Mouse (Mus musculus): ENCODE measurements around the gene Gprc5c. TPM values are rescaled to one million over a fixed set of nuclear protein-coding genes. Genes with fewer than 3 reads are reported as not detected.
A peak's percentile ranks its signal among the peaks of the same experiment; 100 is the strongest.

Gprc5c gene
- 10 to 100 TPM; 45.4 to 82.1 TPM for total RNA-seq (2021)
- long read RNA-seq, experiment 1, transcript Gprc5c-202 (5 exons, 3,667 nt), result major isoform, 13 of 44 reads
- long read RNA-seq, experiment 1, partial matches to known transcripts, result 18 of 44 reads
- long read RNA-seq, experiment 1, other reads (novel, unspliced or antisense), result 9 of 44 reads
- long read RNA-seq, experiment 2, transcript Gprc5c-202 (5 exons, 3,667 nt), result major isoform, 23 of 100 reads
- long read RNA-seq, experiment 2, transcript Gprc5c-208 (4 exons, 1,809 nt), result minor isoform, 16 of 100 reads
- long read RNA-seq, experiment 2, partial matches to known transcripts, result 34 of 100 reads
- long read RNA-seq, experiment 2, other reads (novel, unspliced or antisense), result 26 of 100 reads

DNA sequence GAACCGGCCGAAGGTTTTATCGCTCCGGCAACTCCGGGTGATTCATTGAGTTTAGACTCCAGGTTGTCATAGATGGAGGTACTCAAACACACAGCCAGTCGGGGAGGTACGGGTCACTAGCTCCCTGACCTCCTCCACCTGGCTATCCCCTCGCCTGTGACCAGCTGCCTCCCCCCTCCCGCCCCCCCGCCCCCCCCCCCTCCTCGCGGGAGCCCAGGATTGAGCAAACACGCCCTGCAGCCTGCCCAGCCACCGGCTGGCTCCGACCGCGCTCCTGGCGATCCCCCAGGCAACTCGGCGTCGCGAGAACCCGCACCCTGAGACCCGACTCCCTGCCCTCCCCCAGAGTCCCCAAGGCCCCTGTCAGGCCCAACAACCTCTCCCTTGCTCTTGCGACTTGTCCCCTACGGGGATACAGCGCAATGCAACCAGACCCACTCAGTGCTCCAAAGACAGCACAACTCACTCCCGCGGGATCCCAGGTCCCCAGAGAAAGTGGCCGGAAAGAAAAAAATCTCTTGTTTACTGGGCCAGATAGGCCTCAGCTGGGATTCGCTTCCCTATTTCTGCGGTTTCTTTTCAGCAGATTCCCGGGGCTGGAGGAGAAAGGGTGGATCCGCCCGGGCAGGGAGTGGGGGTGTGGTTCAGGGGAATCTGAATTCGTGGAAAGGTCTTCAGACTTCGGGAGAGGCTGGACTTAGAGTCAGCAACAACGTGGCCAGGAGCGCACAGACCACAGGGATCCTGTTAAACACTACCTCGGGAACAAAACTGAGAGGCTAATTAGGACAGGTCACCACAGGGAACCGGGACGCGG is at the start of gene Gprc5c:
Gene Gprc5c, plus strand, starts transcription at position 701 of the 817 bp plus-strand sequence.
- intact Hi-C loops (cut with DNase I), result no loop called here
- no peak for TF ChIP-seq CTCF (IDR thresholded peaks at IDR 0.05)
- H3K27ac ChIP-seq, result peak within 1 kb of the TSS; percentile 98
- DNase-seq, result peak; percentile 91
- peak within 1 kb of the TSS; percentile 95 for H3K4me3 ChIP-seq

DNA sequence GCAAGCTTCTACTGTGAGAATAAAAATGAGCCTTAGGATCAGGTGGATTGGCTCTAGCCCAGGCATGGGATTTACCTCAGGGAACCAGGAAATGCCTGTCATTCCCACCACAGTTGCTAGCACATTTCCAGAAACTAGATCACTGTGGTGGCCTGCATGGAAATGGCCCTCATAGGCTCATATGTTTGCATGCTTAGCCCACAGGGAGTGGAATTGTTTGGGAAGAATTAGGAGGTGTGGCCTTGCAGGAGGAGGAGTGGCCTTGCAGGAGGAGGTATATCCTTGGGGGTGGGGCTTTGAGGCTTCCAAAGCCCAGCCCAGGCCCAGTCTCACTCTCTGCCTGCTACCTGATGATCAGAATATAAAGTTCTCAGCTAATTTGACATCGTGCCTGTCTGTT is 49.0 kb upstream of the Gprc5c start:
- intact Hi-C loops (cut with DNase I), result no loop called here
- no peak for TF ChIP-seq CTCF (IDR thresholded peaks at IDR 0.05)
- no peak overlapping the region for H3K4me3 ChIP-seq
- no peak overlapping the region for H3K27ac ChIP-seq
- DNase-seq, result no peak

DNA sequence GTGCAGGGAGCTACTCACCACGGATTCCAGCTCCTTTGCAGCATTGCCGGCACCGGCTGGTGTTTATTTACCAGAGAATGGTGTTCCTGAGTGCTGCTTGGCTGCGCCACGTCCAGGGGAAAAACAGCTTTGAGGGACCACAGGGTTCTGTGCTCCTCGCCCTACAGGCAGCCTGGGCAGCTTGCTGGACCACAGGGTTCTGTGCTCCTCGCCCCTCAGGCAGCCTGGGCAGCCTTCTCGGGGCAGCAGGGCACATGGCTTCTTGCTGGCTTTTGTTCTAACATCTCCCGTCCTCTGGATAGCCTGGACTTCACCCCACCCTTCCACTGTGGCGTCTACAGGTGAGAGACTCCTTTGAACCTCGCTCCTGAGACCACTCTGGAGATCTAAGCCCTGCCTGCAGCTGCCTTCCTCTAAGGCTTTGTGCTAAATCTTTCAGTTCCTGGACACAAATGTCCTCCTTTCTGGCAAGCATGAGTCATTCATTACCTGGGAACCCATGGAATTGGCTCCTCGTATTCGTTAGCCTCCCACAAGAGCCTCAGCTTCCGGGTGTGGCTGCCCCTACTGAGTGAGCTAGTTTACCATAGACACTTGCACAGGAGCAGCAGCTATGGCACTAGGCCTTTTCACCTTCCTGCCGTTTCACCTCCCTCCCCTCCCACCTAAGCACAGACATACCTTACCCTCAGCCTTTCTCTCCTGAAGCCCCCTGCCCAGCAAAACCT is 48.2 kb upstream of the Gprc5c start:
- DNase-seq, result no peak
- TF ChIP-seq CTCF (IDR thresholded peaks at IDR 0.05), result no peak
- no peak overlapping the region for H3K4me3 ChIP-seq
- intact Hi-C loops (cut with DNase I), result no loop called here
- no peak overlapping the region for H3K27ac ChIP-seq

- intact Hi-C loops (cut with DNase I), result no loop called here
- TF ChIP-seq CTCF (IDR thresholded peaks at IDR 0.05), result no peak
- Histone ChIP-seq H3K4me3 (no peak overlapping the region), H3K27ac (no peak overlapping the region)
- DNase-seq, result no peak
Observed at GRCm38 (mm10) chr11:114803990-114804389, 47.0 kb upstream of the Gprc5c start.

DNA sequence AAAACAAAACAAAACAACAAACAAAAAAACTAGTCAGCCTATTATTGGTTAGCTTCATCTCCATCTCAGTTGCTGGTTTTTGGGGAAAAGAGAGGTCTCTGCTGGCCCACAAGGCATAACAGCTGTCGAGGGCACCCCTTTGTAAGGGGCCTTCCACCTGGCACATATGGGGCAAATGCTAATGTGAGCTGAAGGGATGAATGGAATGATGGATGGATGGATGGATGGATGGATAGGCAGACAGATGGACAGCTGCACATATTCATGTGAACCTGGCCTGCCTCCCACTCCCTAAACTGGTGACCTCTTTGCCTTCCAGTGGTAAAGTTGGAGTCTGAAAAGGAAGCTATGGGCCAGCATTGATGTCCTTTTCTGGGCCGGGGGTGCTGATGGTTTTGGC is 43.9 kb upstream of the Gprc5c start:
- Histone ChIP-seq H3K27ac (no peak overlapping the region), H3K4me3 (no peak overlapping the region)
- no peak for TF ChIP-seq CTCF (IDR thresholded peaks at IDR 0.05)
- intact Hi-C loops (cut with DNase I), result no loop called here
- no peak for DNase-seq

- no peak for DNase-seq
- no peak overlapping the region for H3K4me3 ChIP-seq
- intact Hi-C loops (cut with DNase I), result no loop called here
- no peak overlapping the region for H3K27ac ChIP-seq
- no peak for TF ChIP-seq CTCF (IDR thresholded peaks at IDR 0.05)
Observed at GRCm38 (mm10) chr11:114807686-114808427, 43.1 kb upstream of the Gprc5c start.

- no peak for DNase-seq
- no peak overlapping the region for H3K27ac ChIP-seq
- no peak overlapping the region for H3K4me3 ChIP-seq
- TF ChIP-seq CTCF (IDR thresholded peaks at IDR 0.05), result peak; percentile 58
- intact Hi-C loops (cut with DNase I), result no loop called here
Observed at GRCm38 (mm10) chr11:114809371-114809770, 41.6 kb upstream of the Gprc5c start.

- intact Hi-C loops (cut with DNase I), result no loop called here
Observed at GRCm38 (mm10) chr11:114810344-114810743, 40.6 kb upstream of the Gprc5c start.

GRCm38 (mm10) chr11:114812731-114813240 is 38.2 kb upstream of the Gprc5c start:
- peak; percentile 97 for TF ChIP-seq CTCF (IDR thresholded peaks at IDR 0.05)
- H3K4me3 ChIP-seq, result no peak overlapping the region
- intact Hi-C loops (cut with DNase I), result loop anchor here (1.0 kb wide), 2 partner anchors 65 to 100 kb away; no protein-coding TSS in a partner anchor
- DNase-seq, result peak; percentile 93
- H3K27ac ChIP-seq, result peak overlapping the region; percentile 31; the same call in 1 of the 2 replicates

More at GRCm38 (mm10) chr11:114810344-114810743, 40.6 kb upstream of the Gprc5c start:
- no peak for TF ChIP-seq CTCF (IDR thresholded peaks at IDR 0.05)
- Histone ChIP-seq H3K4me3 (no peak overlapping the region), H3K27ac (no peak overlapping the region)
- DNase-seq, result no peak

DNA sequence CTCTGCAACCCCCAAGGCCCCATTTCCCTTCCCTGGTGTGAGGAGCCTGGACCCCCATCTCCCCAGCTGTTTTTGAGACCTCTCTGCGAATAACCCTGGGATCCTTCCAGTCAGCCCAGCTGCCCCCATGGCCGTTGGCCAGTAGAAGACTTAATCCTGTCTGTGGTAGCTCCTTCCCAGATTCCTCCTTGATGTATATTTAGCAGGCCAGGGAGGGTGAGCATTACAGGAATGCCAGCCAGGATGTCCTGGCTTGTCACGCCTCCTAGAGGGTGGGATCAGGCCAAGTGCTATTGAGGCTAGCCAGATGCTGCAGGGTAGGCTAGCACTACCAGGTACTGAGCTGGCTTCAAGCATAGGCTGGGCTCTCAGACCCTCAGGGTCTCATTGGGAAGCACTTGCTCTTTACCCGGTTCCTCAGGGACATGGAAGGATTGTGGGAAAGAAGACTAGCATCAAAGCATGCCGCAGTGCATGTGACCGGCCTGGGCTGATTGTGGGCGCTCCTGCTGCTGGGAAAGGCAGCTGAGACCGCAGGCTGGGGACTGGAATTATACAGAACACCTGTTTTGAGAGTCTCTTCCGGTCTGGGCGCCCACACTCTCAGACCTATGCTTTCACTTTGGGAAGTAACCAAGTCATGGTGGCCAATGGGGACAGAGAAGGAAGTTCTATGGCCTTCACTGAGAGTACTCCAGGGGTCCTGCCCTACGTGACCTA is 35.9 kb upstream of the Gprc5c start:
- no peak for TF ChIP-seq CTCF (IDR thresholded peaks at IDR 0.05)
- peak overlapping the region; percentile 52 for H3K27ac ChIP-seq
- DNase-seq, result peak; percentile 63
- no peak overlapping the region for H3K4me3 ChIP-seq
- intact Hi-C loops (cut with DNase I), result no loop called here

- intact Hi-C loops (cut with DNase I), result no loop called here
- Histone ChIP-seq H3K27ac (no peak overlapping the region), H3K4me3 (no peak overlapping the region)
- no peak for DNase-seq
- TF ChIP-seq CTCF (IDR thresholded peaks at IDR 0.05), result no peak
Observed at GRCm38 (mm10) chr11:114816934-114817333, 34.0 kb upstream of the Gprc5c start.

Measured in gastrocnemius, adult 2 months (tissue).